Mouse (Mus musculus): ENCODE results near the gene Olfr283.
"Not testable (repeated sequence)": the region's sequence is repeated elsewhere in the genome, so short reads cannot be mapped to it uniquely, and the experiment has no call there.

Olfr283 gene

DNA sequence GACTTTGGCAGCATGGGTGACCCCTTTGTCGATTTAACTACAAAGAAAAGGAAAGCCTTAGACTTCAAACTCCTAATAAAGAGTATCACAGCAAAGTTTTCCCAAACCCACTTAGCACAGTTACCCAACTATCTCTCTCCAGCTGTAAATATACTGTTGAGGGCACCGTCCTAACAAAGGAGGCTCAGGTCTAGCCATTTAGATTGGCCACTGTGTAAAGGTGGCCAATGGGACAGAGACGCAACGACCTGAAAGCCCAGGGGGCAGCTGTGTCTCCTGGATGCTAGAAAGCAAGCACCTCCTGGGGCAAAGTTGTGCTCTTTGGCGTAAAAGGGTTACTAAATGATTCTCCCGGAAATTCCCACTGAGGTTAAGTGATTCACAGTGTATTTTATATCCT lies at the start of gene Olfr283:
TSS of gene Olfr283 (minus strand) at position 101 of the 400 bp plus-strand sequence.
- DNase-seq, result no peak

DNA sequence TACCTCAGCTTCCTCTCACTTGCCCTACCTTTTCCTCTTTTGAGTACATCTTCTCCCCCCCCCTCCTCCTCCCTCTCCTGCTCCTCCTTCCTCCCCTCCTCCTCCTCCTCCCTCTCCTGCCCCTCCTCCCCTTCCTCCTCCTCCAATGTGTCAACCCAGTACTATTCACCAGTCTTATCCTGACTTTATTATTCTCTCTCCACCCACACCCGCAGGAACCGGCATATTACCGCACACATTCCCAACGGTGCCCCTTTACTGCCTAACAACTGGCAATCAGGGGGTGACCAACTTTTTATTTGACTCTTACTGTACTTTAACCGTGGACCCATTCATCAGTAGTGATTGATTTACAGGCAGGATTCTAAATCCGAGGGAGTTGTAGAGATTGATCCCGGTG lies 44.4 kb upstream of the Olfr283 start:
- DNase-seq, result no peak

DNA sequence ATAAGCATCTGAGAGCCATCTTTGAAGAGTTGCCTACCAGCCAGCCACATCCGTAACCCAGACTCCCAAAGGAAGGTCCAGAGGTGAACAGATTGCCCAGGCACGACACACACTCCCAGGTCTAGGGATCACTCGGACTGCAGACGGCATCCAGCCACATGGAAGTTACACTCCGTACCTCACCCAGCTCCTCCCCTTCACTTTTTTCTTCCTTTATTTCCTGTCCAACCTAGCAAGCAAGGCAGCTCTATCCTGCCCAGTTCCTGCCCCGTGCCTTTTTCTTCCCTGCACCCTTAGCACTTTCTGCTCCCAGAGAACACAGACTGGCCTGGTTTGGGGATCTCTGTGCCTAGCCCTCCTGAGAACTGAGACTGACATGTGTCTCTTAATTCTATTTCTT lies 44.0 kb upstream of the Olfr283 start:
- DNase-seq, result no peak

DNA sequence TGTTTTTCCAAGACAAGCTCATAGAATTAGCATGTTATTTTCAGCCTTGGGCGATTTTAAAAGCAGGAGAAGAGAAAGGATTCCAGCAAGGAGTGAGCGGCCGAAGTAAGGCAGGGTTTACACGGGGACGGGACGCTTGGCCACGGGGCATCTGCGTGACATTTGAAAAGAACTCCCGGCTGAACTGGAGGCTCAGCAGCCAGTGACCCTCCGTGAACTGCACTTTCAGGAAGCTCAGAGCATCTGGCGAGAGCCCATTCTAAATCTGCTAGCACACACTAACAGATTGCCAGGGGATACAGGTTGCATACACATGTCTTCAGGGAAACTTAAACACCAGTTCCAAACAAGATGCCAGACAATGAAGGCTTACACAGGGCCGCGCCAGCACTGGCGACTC lies 43.6 kb upstream of the Olfr283 start:
- DNase-seq, result no peak

DNA sequence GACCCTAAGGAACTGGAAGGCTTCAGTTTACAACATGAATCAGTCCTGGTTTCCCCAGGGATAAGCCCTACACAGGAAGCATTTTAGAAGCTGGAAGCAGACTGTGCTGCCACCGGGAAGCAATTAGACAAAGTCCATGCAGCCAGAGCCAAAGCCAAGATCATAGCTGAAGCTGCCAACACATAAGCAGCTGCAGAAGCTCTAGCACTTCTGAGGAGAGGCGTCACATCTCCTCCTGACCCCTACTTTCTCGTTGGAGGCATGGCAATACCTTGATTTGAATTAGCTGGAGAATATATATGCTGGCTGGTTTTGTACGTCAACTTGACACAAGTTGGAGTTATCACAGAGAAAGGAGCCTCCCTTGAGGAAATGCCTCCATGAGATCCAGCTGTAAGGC lies 40.2 kb upstream of the Olfr283 start:
- no peak for DNase-seq

GRCm38 (mm10) chr15:98418096-98418495 lies 37.4 kb upstream of the Olfr283 start:
- no peak for DNase-seq

DNA sequence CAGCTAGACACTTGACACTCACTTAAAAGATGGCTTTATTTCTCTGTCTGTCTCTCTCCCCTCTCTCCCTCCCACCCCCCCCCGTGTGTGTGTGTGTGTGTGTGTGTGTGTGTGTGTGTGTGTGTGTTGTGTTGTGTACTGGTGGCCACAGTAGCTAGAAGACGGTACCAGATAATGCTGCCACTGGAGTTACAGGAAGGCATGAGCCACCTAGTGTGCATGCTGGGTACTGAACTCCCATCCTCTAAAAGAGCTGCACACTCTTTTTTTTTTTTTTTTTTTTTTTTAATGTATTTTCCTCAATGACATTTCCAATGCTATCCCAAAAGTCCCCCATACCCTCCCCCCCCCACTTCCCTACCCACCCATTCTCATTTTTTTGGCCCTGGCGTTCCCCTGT lies 36.5 kb upstream of the Olfr283 start:
- DNase-seq, result not testable (repeated sequence)

DNA sequence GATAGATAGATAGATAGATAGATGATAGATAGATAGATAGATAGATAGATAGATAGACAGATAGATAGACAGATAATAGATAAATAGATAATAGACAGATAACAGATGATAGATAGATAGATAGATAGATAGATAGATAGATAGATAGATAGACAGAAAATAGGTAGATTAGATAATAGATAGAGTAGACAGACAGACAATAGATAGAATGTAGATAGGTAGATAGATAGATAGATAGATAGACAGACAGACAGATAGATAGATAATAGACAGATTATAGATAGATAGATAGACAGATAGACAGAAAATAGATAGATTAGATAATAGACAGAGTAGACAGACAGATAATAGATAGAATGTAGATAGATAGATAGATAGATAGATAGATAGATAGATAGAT lies 36.1 kb upstream of the Olfr283 start:
- DNase-seq, result not testable (repeated sequence)

DNA sequence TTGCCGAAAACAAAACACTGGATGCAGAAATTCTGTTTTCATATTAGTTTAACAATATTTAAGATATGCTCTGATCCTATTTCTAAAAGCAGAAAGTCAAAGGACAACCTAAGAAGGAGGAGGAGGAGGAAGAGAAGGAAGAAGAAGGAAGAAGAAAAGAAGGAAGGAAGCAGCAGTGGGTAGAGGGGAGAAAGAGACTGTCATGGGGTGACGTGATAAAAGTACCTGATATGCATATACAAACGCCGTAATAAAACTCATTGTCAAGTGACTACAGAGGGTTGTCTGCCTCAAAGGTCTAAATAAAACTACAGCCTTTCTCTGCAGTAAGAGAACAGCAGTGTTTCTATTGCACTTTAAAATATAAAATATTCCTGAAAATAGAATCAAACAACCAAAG lies 35.2 kb upstream of the Olfr283 start:
- no peak for DNase-seq

DNA sequence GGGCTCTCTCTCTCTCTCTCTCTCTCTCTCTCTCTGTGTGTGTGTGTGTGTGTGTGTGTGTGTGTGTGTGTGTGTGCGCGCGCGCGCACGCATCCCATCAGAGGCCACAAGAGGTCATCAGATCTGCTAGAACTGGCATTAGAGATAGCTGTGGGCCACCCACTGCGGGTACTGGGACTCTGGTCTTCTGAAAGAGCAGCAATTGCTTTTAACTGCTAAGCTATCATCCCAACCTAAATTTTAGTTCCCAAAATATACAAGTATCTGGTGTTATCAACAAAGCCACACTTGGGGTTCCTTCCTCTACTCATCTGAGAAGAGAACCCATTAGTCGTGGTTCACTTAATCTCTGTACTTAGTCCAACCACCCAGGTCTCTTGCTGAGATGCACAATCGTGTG lies 29.5 kb upstream of the Olfr283 start:
- no peak for DNase-seq

- DNase-seq, result no peak
Observed at GRCm38 (mm10) chr15:98409635-98410034, 28.9 kb upstream of the Olfr283 start.

DNA sequence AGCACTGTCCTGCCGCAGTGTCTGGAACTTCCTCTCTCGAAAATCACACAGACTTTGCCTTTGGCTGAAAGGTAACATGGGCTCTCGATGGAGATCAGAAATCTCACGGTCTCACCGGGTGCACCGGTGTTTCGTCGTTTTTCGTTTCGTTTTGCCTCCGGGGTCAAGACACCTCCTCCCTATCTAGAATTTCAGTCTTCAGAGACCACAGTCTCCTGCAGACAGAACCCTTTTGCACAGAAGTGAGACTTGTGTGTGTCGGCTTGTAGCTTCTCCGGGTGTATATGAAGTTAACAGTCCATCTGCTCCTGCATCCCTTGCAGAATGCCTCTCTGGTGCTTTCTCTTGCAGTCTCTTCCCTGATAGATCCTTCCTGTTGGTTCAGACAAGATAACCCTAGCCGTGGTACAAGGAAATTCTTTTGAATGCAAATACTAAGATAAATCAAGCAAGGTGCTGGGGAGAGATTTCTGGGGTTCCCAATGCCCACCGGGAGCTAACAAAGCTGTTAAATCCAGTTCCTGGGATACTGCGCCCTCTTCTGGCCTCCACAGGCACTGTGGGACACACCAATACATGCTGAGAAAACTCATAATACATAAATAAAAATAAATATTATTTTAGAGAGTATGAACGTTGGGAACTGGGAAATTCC lies 27.8 kb upstream of the Olfr283 start:
- DNase-seq, result peak; percentile 45

GRCm38 (mm10) chr15:98402356-98402755 lies 21.6 kb upstream of the Olfr283 start:
- DNase-seq, result no peak

GRCm38 (mm10) chr15:98397136-98397535 lies 16.4 kb upstream of the Olfr283 start:
- DNase-seq, result peak; percentile 45

GRCm38 (mm10) chr15:98391903-98392187 lies 11.1 kb upstream of the Olfr283 start:
- DNase-seq, result peak; percentile 25

DNA sequence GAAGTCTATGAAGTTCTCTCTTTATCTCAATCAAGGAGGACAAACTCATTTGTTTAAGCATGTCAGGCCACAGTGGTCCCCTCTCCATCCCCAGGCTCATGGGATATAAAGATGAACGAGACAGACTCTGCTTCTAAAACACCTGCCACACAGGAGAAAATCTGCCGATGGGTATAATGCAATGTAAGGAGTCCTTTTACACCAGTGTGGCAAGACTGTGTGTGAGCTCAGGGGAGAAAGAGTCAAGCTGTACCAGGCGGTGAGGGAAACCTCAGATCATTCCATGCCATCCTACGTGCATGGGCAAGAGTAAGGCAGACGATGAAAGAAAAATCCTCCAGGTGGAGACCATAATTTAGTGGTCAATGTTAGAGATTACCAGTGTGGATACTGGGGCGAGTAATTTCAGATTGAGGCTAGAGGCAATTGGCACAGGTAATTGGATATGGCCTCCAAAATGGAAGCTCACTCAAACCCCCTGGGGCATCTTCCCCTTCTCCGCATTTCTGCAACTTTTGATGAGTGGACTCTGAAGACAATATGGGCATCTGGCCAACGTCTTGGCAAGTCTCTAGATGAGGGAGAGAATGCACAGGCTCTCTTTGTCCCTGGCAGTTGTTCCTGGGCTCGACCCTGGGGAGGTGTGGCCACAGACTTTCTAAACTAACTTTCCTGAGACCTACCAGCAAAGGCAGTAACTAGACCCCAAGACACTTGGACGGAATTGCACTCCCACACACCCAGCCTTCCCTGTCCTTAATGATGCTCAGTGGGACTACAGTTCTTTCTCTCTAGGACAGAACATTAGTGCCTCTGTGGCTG lies 10.5 kb upstream of the Olfr283 start:
- no peak for DNase-seq

- peak; percentile 73 for DNase-seq
Observed at GRCm38 (mm10) chr15:98389796-98390195, 9.1 kb upstream of the Olfr283 start.

- no peak for DNase-seq
Observed at GRCm38 (mm10) chr15:98387621-98388020, 6.9 kb upstream of the Olfr283 start.

DNA sequence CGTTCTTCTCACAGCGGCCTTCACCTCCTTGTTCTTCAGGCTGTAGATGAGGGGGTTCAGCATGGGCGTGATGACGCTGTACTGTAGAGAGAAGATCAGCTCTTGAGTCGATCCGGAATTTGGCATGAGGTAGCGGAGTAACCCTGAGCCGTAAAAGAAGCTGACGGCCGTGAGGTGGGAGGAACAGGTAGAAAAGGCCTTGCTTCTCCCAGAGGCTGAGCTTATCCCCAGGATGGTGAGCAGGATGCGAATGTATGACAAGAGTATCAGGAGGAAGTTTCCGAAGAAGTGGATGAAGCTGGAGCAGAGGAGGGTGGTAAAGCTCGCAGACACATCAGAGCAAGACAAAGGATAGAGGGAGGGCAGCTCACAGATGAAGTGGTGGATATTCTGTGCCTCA lies 2.5 kb downstream of the Olfr283 start:
- no peak for DNase-seq

GRCm38 (mm10) chr15:98340887-98341286 lies 39.9 kb downstream of the Olfr283 start, which contains the start of gene Olfr284:
Olfr284 (minus strand) TSS chr15:98340987.
- DNase-seq, result no peak
